Mouse (Mus musculus) 3134 (cell line): ENCODE data around the gene Olfr168.
"Not testable (repeated sequence)": the region's sequence is repeated elsewhere in the genome, so short reads cannot be mapped to it uniquely, and the experiment has no call there.

Experiments
- DNase-seq: peaks from one replicate; pipeline ENCODE4 v3.0.0-alpha.2; 2011; ENCODE audit warnings: low spot score; ENCODE audit not compliant: insufficient read length; ENCODE audit errors: extremely low read depth

The Olfr168 gene

GRCm38 (mm10) chr16:19535455-19535854, at the start of gene Olfr168:
Olfr168 (minus strand) TSS chr16:19535555.
- no peak for DNase-seq

GRCm38 (mm10) chr16:19571709-19572108, 36.4 kb upstream of the Olfr168 start, which contains the start of gene Olfr169:
Olfr169 (minus strand) TSS chr16:19571809.
- not testable (repeated sequence) for DNase-seq

GRCm38 (mm10) chr16:19553429-19553828, 18.1 kb upstream of the Olfr168 start:
- DNase-seq, result not testable (repeated sequence)

GRCm38 (mm10) chr16:19552246-19552645, 16.9 kb upstream of the Olfr168 start:
- DNase-seq, result not testable (repeated sequence)

- no peak for DNase-seq
Measured at GRCm38 (mm10) chr16:19522166-19522565, 13.2 kb downstream of the Olfr168 start, which contains the start of gene Olfr167. Olfr167 (minus strand) TSS chr16:19522266.

- DNase-seq, result no peak
Measured at GRCm38 (mm10) chr16:19483394-19483793, 52.0 kb downstream of the Olfr168 start, which contains the start of gene Olfr166. Olfr166 (plus strand) TSS chr16:19483694.
